Mouse (Mus musculus) bone marrow, adult 2 months (tissue): Measurements from ENCODE around the gene Pop7. TPM values are rescaled to one million over a fixed set of nuclear protein-coding genes. Genes with fewer than 3 reads are reported as not detected.
A peak's percentile ranks its signal among the peaks of the same experiment; 100 is the strongest.

Experiments used
- H3K27ac ChIP-seq: fragments of 200-500 bp; 2 replicates; pipeline ENCODE4 v1.5.1; 2012; ENCODE audit warnings: low read depth, mild to moderate bottlenecking, control low read depth, inconsistent platforms, low read length; ENCODE audit not compliant: control insufficient read depth, poor library complexity, insufficient read depth
- H3K4me1 ChIP-seq: fragments of 200-500 bp; 2 replicates; pipeline ENCODE4 v1.6.1; 2011; ENCODE audit warnings: low read length; ENCODE audit not compliant: control insufficient read depth, insufficient read depth
- H3K4me3 ChIP-seq: fragments of 200-500 bp; replicated peaks from 2 replicates; pipeline ENCODE3; 2011; ENCODE audit warnings: mild to moderate bottlenecking, low read depth, low read length, control low read depth; ENCODE audit not compliant: control insufficient read depth
- CTCF ChIP-seq: fragments of 200-500 bp; IDR thresholded peaks from 2 replicates; pipeline ENCODE4 v1.5.1; 2011; ENCODE audit warnings: low read length, control low read depth; ENCODE audit not compliant: control insufficient read depth, insufficient read depth
- POLR2A ChIP-seq: fragments of 200-500 bp; IDR thresholded peaks from 2 replicates; pipeline ENCODE4 v1.6.1; 2011; ENCODE audit warnings: low read depth, mild to moderate bottlenecking, control low read depth, low read length, borderline replicate concordance; ENCODE audit not compliant: control insufficient read depth
- whole genome bisulfite sequencing: fragments of 180-500 bp; shearing (Covaris S2); methylation state at CpG from one replicate; pipeline ENCODE4 v1.1.7; 2018; 5-methylcytosine and 5-hydroxymethylcytosine counted together
- polyA plus RNA-seq: library from polyadenylated mRNA; stranded (reverse); fragments of >200 nt; gene quantifications from 2 replicates; pipeline ENCODE4 v1.2.4, GENCODE M21; 2011; ENCODE audit warnings: low replicate concordance; ENCODE audit not compliant: missing spikeins, insufficient read depth, insufficient read length

Gene Pop7
- polyA plus RNA-seq, 1 experiment: 22.1 TPM

GRCm38 (mm10) chr5:137487616-137488015, 14.7 kb downstream of the Pop7 start:
- no peaks in the 10 kb centered on the region for H3K4me1 ChIP-seq
- TF ChIP-seq POLR2A: no peak
- no peak for TF ChIP-seq CTCF
- no peak overlapping the region for H3K27ac ChIP-seq
- H3K4me3 ChIP-seq: no peak overlapping the region
- WGBS: 87% methylated on average over 7 of the region's 7 CpGs

GRCm38 (mm10) chr5:137485851-137486155, 16.5 kb downstream of the Pop7 start:
- no peaks in the 10 kb centered on the region for H3K4me1 ChIP-seq
- H3K4me3 ChIP-seq: no peak overlapping the region
- no peak overlapping the region for H3K27ac ChIP-seq
- TF ChIP-seq CTCF: no peak
- no peak for TF ChIP-seq POLR2A
- 18% methylated on average over 17 of the region's 17 CpGs for WGBS

GRCm38 (mm10) chr5:137485071-137485850, 17.1 kb downstream of the Pop7 start:
- H3K4me1 ChIP-seq: no peaks in the 10 kb centered on the region
- no peak overlapping the region for H3K4me3 ChIP-seq
- TF ChIP-seq POLR2A (no peak), CTCF (no peak)
- H3K27ac ChIP-seq: no peak overlapping the region
- WGBS: 40% methylated on average over 30 of the region's 30 CpGs

GRCm38 (mm10) chr5:137481897-137482296, 20.4 kb downstream of the Pop7 start:
- no peak for TF ChIP-seq POLR2A
- no peak for TF ChIP-seq CTCF
- H3K27ac ChIP-seq: no peak overlapping the region

GRCm38 (mm10) chr5:137481138-137481537, 21.2 kb downstream of the Pop7 start:
- no peaks in the 10 kb centered on the region for H3K4me1 ChIP-seq
- H3K4me3 ChIP-seq: no peak overlapping the region
- no peak overlapping the region for H3K27ac ChIP-seq
- TF ChIP-seq POLR2A (no peak), CTCF (peak; percentile 49)

More at GRCm38 (mm10) chr5:137481897-137482296, 20.4 kb downstream of the Pop7 start:
- H3K4me3 ChIP-seq: no peak overlapping the region
- H3K4me1 ChIP-seq: no peaks in the 10 kb centered on the region
- 57% methylated on average over 8 of the region's 8 CpGs for WGBS

- Histone ChIP-seq H3K4me3 (no peak within 1 kb of the TSS), H3K27ac (no peak within 1 kb of the TSS), H3K4me1 (no peaks in the 10 kb centered on the region)
- WGBS: 79% methylated on average over 5 of the region's 5 CpGs
- TF ChIP-seq POLR2A (no peak), CTCF (no peak)
Measured at GRCm38 (mm10) chr5:137476964-137477363, 25.4 kb downstream of the Pop7 start, which contains the start of gene Zan. Gene Zan (minus strand): TSS chr5:137477064.

GRCm38 (mm10) chr5:137474351-137474750, 28.0 kb downstream of the Pop7 start:
- Histone ChIP-seq H3K4me1 (no peaks in the 10 kb centered on the region), H3K4me3 (no peak overlapping the region), H3K27ac (no peak overlapping the region)
- no peak for TF ChIP-seq CTCF
- TF ChIP-seq POLR2A: no peak
- 65% methylated on average over 2 of the region's 2 CpGs for WGBS

GRCm38 (mm10) chr5:137472252-137472904, 29.9 kb downstream of the Pop7 start:
- Histone ChIP-seq H3K4me1 (no peaks in the 10 kb centered on the region), H3K27ac (no peak overlapping the region), H3K4me3 (no peak overlapping the region)
- TF ChIP-seq POLR2A: no peak
- TF ChIP-seq CTCF: no peak
- WGBS: 43% methylated on average over 5 of the region's 5 CpGs
